Mouse (Mus musculus) G1E-ER4 (cell line): ENCODE data around the gene Alkbh2. TPM values are rescaled to one million over a fixed set of nuclear protein-coding genes. Genes with fewer than 3 reads are reported as not detected.

ENCODE experiments used
- GATA1 ChIP-seq: IDR thresholded peaks from one replicate; pipeline ENCODE4 v1.8.0; 2012; ENCODE audit warnings: low read length, inconsistent platforms
- polyA plus RNA-seq: library from polyadenylated mRNA; stranded (reverse); fragments of >175 nt; gene quantifications from 2 replicates; pipeline ENCODE4 v1.2.3, GENCODE M21; 2012

Alkbh2 gene
- polyA plus RNA-seq: 19.0 and 23.3 TPM in 2 replicates

- TF ChIP-seq GATA1: no peak
Measured at GRCm38 (mm10) chr5:114127374-114128349, at the start of gene Alkbh2. Gene Alkbh2, minus strand, starts transcription at chr5:114128218.

- TF ChIP-seq GATA1: no peak
Measured at GRCm38 (mm10) chr5:114176548-114177400, 48.8 kb upstream of the Alkbh2 start.

- TF ChIP-seq GATA1: no peak
Measured at GRCm38 (mm10) chr5:114175596-114176171, 47.7 kb upstream of the Alkbh2 start.

GRCm38 (mm10) chr5:114174639-114175038 lies 46.6 kb upstream of the Alkbh2 start:
- no peak for TF ChIP-seq GATA1

GRCm38 (mm10) chr5:114173877-114174581 lies 46.0 kb upstream of the Alkbh2 start:
- TF ChIP-seq GATA1: no peak

GRCm38 (mm10) chr5:114173458-114173857 lies 45.4 kb upstream of the Alkbh2 start:
- TF ChIP-seq GATA1: no peak

- no peak for TF ChIP-seq GATA1
Measured at GRCm38 (mm10) chr5:114172936-114173335, 44.9 kb upstream of the Alkbh2 start.

GRCm38 (mm10) chr5:114170345-114170744 lies 42.3 kb upstream of the Alkbh2 start:
- no peak for TF ChIP-seq GATA1

GRCm38 (mm10) chr5:114163117-114163696 lies 35.2 kb upstream of the Alkbh2 start:
- TF ChIP-seq GATA1: no peak

GRCm38 (mm10) chr5:114162106-114162815 lies 34.2 kb upstream of the Alkbh2 start:
- TF ChIP-seq GATA1: no peak

- TF ChIP-seq GATA1: no peak
Measured at GRCm38 (mm10) chr5:114161424-114161823, 33.4 kb upstream of the Alkbh2 start.

GRCm38 (mm10) chr5:114157236-114157635 lies 29.2 kb upstream of the Alkbh2 start:
- TF ChIP-seq GATA1: no peak

GRCm38 (mm10) chr5:114155168-114155933 lies 27.3 kb upstream of the Alkbh2 start:
- no peak for TF ChIP-seq GATA1
